Mouse (Mus musculus) kidney, embryonic 14.5 days (tissue): ENCODE data around the gene Foxp1. TPM values are rescaled to one million over a fixed set of nuclear protein-coding genes. Genes with fewer than 3 reads are reported as not detected.

Source experiments
- ATAC-seq: fragments of 200-750 bp; cut with Nextera tagmentation; 2 replicates; pipeline ENCODE4 v1.8.0; 2017; ENCODE audit warnings: moderate number of reproducible peaks, mild to moderate bottlenecking, moderate TSS enrichment, moderate library complexity; ENCODE audit not compliant: low FRiP score, low TSS enrichment
- H3K27ac ChIP-seq: fragments of 300-500 bp; sonication (generic); 2 replicates; pipeline ENCODE4 v1.5.1; 2014; ENCODE audit warnings: low read depth, mild to moderate bottlenecking, low read length, moderate library complexity, mixed read lengths
- H3K27me3 ChIP-seq: fragments of 300-500 bp; sonication (generic); 2 replicates; pipeline ENCODE4 v1.6.1; 2014; ENCODE audit warnings: mild to moderate bottlenecking, low read length; ENCODE audit not compliant: control insufficient read depth, insufficient read depth
- H3K36me3 ChIP-seq: fragments of 300-500 bp; sonication (generic); 2 replicates; pipeline ENCODE4 v1.6.1; 2014; ENCODE audit warnings: low read length, mixed read lengths; ENCODE audit not compliant: control insufficient read depth, insufficient read depth
- H3K4me1 ChIP-seq: fragments of 300-500 bp; sonication (generic); 2 replicates; pipeline ENCODE4 v1.6.1; 2014; ENCODE audit warnings: low read length, mixed read lengths; ENCODE audit not compliant: control insufficient read depth, insufficient read depth
- H3K4me2 ChIP-seq: fragments of 300-500 bp; sonication (generic); replicated peaks from 2 replicates; pipeline ENCODE4 v1.6.1; 2014; ENCODE audit warnings: low read depth, mild to moderate bottlenecking, low read length
- H3K4me3 ChIP-seq: fragments of 300-500 bp; sonication (generic); 2 replicates; pipeline ENCODE4 v1.5.1; 2014; ENCODE audit warnings: mild to moderate bottlenecking, low read length
- H3K9ac ChIP-seq: fragments of 300-500 bp; sonication (generic); 2 replicates; pipeline ENCODE4 v1.6.1; 2014; ENCODE audit warnings: low read depth, mild to moderate bottlenecking, low read length, moderate library complexity
- H3K9me3 ChIP-seq: fragments of 300-500 bp; sonication (generic); 2 replicates; pipeline ENCODE4 v1.6.1; 2016; ENCODE audit warnings: low read length; ENCODE audit not compliant: control insufficient read depth
- WGBS: fragments of 180-500 bp; shearing (Covaris S2); extraction: QIAGEN DNeasy Blood & Tissue Kit; methylation state at CpG from one replicate; pipeline ENCODE4 v1.1.7; 2014; 5-methylcytosine and 5-hydroxymethylcytosine counted together
- polyA plus RNA-seq: library from polyadenylated mRNA; unstranded; fragments of >200 nt; fragmentation: Nextera tagmentation; extraction: Ambion mirVana; gene quantifications from 2 replicates; pipeline ENCODE4 v1.2.1, GENCODE M21; 2014

Foxp1 gene
- polyA plus RNA-seq, 1 experiment from 2014 or later: 67.4 TPM

DNA sequence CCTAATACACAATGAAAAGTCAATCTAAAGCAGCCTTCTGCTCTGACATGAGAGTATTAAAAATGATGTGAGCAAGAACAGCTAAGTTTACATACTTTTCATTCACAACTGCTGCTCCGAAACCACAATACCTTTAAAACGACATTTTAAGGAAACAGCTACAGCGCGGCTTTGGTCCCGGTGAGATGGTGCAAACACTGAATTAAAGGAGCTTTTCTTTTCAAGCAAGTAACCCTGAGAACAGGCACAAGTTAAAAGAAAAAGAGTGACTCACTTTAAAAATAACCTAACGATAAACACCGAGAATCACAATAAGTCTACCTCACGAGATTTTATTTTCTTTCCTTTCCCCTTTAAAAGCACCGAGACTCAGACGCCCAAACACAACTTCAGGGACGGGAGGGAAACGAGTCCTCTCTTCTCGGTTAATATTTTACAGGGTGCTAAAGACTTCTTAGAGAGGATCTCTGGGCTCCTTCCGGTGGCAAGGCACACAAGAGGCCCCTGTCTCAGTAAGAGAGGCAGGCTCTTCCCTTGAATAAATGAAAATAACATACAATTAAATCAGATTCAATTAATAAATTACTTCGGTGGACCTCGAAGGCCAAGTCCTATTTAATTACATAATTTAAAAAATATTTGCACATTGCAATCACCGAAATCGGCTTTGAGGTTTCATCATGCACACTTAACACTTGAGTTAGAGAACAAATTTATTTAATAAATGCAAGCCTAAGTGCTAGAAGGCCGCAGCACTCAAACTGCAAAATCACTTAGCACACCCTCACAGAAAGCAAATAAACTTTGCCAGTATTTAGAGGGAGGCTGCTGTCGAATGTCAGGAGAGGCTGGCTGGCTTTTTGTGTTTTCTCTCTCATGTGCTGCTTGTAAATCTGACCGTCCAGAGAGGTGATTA, 246.9 kb downstream of the Foxp1 start:
- no peaks in the 10 kb centered on the region for H3K9me3 ChIP-seq
- H3K9ac ChIP-seq: no peak overlapping the region
- no peaks in the 10 kb centered on the region for H3K27me3 ChIP-seq
- H3K4me2 ChIP-seq: peak overlapping the region; percentile 26; the same call in 1 of the 2 replicates
- H3K36me3 ChIP-seq: no peaks in the 10 kb centered on the region
- 26% methylated on average over 21 of the region's 21 CpGs for WGBS
- ATAC-seq: no peak
- H3K4me1 ChIP-seq: peaks cover 8% of the 10 kb centered on the region; the same call in 1 of the 2 replicates
- H3K27ac ChIP-seq: no peak overlapping the region
- no peak overlapping the region for H3K4me3 ChIP-seq

DNA sequence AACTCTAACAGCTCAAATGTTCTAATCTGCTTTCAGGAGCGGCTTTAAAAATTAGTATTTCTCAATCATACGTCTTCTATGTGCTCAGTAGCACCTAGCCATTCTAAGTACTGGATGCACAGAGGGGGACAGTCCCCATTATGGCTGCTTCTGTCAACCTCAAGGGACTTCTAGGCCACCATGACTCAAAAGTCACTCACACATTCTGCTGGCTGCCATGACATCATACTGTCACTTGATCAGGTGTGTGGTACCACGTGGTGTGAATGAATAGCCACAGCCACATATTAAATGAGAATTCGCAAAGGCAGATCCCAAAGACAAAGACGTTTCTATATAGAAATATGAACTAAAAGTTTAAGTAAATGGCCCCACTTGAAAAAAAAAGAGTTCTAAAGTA, 247.9 kb downstream of the Foxp1 start:
- Histone ChIP-seq H3K27ac (no peak overlapping the region), H3K9me3 (no peaks in the 10 kb centered on the region), H3K4me2 (no peak overlapping the region), H3K36me3 (no peaks in the 10 kb centered on the region), H3K4me1 (peaks cover 8% of the 10 kb centered on the region; the same call in 1 of the 2 replicates), H3K9ac (no peak overlapping the region), H3K4me3 (no peak overlapping the region), H3K27me3 (no peaks in the 10 kb centered on the region)
- ATAC-seq: no peak
- WGBS: 89% methylated on average over 5 of the region's 5 CpGs

DNA sequence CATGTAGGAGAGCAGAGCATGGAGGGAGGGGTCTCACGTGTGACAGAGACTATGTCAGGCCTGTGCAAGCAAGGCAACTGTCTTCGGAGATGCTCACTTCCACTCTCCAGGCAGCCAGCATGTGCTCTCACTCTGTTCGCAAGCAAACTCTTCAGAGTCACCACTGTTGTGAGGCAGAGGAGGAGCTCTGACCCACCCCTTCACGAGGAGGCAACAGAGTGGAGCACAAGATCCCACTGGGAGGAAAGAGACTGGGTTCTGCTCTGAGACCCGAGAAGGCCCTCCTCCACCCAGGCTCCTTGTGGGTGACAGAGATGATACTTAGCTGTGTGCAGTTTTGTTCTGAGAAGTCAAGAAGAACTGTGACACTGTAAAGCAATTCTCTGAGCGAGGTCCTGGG, 248.3 kb downstream of the Foxp1 start:
- ATAC-seq: no peak
- Histone ChIP-seq H3K9ac (no peak overlapping the region), H3K27me3 (no peaks in the 10 kb centered on the region), H3K36me3 (no peaks in the 10 kb centered on the region), H3K4me2 (no peak overlapping the region), H3K4me1 (peaks cover 8% of the 10 kb centered on the region; the same call in 1 of the 2 replicates), H3K4me3 (no peak overlapping the region), H3K27ac (no peak overlapping the region), H3K9me3 (no peaks in the 10 kb centered on the region)
- WGBS: 66% methylated on average over 6 of the region's 6 CpGs

DNA sequence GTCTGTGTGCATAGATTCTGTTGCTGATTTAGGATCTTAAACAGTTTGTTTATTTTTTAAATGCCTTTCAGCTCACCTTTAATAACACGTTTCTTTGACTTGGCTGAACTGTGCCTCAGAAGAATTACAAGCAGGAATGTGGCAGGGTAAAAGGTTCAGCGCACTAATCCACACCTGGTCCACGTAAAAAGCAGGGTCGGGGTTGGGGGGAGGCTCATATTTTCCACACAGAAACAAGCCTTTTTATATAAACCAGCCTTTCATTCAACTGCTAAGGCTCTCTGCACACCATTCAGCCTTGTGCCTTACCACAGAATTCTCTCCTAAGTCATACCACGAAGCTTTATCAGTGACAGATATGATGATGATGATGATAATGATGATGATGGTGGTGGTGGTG, 249.3 kb downstream of the Foxp1 start:
- Histone ChIP-seq H3K9me3 (no peaks in the 10 kb centered on the region), H3K36me3 (no peaks in the 10 kb centered on the region), H3K4me1 (peaks cover 8% of the 10 kb centered on the region; the same call in 1 of the 2 replicates), H3K9ac (no peak overlapping the region), H3K27ac (no peak overlapping the region), H3K27me3 (no peaks in the 10 kb centered on the region), H3K4me2 (no peak overlapping the region), H3K4me3 (no peak overlapping the region)
- no peak for ATAC-seq
- 59% methylated on average over 5 of the region's 5 CpGs for WGBS

DNA sequence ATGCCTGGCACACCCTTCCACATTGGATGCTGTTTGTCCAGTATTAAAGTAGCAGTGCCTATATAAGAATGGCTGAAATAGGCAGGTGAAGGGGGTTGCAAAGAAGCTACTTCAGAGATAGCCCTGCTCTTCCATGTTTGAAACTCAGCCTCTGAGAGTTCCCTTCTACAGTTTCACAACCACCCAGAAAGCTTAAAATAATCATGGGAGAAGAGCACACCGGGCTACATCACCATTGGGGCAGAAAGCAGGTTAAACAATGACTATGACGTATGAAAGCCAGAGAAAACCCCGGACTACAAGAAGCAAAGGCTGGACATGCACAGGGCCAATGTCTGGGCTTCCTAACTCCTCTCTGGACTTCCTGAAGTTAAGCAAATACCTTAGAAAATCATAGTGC, 250.3 kb downstream of the Foxp1 start:
- WGBS: 66% methylated on average over 3 of the region's 3 CpGs
- H3K36me3 ChIP-seq: no peaks in the 10 kb centered on the region
- H3K9me3 ChIP-seq: no peaks in the 10 kb centered on the region
- H3K4me1 ChIP-seq: peaks cover 8% of the 10 kb centered on the region; the same call in 1 of the 2 replicates
- no peak overlapping the region for H3K27ac ChIP-seq
- no peak overlapping the region for H3K4me2 ChIP-seq
- no peak for ATAC-seq
- no peak overlapping the region for H3K4me3 ChIP-seq
- no peak overlapping the region for H3K9ac ChIP-seq
- H3K27me3 ChIP-seq: no peaks in the 10 kb centered on the region

DNA sequence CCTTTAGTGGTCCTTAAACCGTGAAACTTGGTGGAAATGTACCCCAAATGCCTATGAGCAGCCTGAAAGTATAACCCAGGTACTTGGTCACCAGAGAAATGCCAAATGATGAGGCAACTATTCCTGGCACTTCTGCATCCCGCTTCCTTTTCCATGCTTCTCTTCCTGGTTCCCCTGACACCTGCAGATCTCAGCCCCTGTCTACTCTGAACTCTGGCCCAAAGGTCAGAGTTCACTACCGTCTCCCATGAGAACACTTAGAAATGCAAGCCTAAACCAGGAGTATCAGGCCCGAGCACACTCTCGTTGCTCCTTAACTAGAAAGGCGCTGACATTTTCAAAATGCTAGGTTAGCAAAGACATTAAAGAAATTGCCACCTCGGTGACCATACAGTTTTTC, 250.8 kb downstream of the Foxp1 start:
- no peak for ATAC-seq
- 69% methylated on average over 7 of the region's 7 CpGs for WGBS
- Histone ChIP-seq H3K9me3 (no peaks in the 10 kb centered on the region), H3K27me3 (no peaks in the 10 kb centered on the region), H3K4me2 (no peak overlapping the region), H3K9ac (no peak overlapping the region), H3K4me1 (peaks cover 9% of the 10 kb centered on the region; the same call in 1 of the 2 replicates), H3K4me3 (no peak overlapping the region), H3K36me3 (no peaks in the 10 kb centered on the region), H3K27ac (no peak overlapping the region)

DNA sequence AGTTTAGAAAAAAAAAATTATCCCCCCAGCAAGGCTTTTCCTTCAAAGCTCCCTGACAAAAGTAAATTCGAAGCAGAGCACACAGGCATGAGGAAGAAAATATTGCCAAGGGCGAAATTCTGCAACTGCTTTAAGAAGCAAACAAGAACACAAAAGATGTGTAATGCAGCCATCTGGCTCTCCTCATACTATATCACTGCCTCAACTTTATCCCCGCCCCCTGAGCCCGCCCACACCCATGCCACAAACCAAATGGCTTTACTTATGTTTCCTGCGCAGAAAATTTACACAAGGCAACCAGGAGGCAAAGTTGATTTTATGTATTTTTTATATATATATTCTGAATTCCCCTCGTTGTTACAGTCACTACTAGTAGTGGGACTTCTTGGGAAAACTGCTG, 252.6 kb downstream of the Foxp1 start:
- no peak overlapping the region for H3K4me2 ChIP-seq
- H3K4me1 ChIP-seq: peaks cover 19% of the 10 kb centered on the region
- H3K9ac ChIP-seq: no peak overlapping the region
- no peaks in the 10 kb centered on the region for H3K27me3 ChIP-seq
- H3K27ac ChIP-seq: no peak overlapping the region
- no peaks in the 10 kb centered on the region for H3K9me3 ChIP-seq
- H3K4me3 ChIP-seq: no peak overlapping the region
- 58% methylated on average over 6 of the region's 6 CpGs for WGBS
- no peaks in the 10 kb centered on the region for H3K36me3 ChIP-seq
- no peak for ATAC-seq

DNA sequence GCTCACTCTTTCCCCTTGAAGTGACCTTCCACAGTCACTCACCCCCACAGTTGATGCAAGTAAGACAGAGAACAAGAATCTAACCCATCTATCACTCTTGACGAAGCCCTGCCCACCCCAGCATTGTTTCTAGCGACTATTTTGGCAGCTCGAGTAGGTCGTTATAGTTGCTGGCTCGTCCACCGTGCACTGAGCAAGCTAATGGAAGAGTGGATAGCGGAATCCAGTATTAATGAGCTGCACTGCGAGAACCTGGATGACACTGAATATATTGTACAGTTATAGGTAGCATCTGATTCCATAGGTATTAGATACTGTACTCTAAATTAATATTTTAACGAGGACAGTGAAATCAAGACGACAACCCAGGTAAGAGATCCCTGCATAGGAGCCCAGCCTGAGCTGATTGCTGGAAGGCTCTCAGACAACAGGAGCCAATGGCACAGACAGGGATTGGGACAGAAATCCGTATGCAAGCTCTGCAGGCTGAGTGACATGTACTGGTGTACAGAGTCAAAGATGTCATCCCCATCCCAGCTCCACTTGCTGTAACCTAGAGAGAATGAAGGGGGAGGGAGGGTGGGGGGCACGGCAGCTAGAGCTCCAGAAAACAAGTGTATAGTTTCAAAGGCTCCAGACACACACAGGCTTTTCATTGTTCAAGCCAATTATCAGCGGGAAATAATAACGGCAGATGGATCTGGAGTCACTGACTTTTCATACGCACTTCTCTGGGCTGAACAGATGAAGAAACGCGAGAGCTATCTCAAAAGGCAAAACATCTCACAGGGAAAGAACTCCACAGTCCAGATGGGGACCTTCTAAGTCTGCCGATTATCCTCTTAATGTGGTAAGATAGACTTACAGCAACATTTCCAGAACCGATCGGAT, 254.1 kb downstream of the Foxp1 start:
- no peak for ATAC-seq
- no peak overlapping the region for H3K4me3 ChIP-seq
- WGBS: 57% methylated on average over 20 of the region's 20 CpGs
- no peaks in the 10 kb centered on the region for H3K36me3 ChIP-seq
- H3K9me3 ChIP-seq: no peaks in the 10 kb centered on the region
- no peaks in the 10 kb centered on the region for H3K27me3 ChIP-seq
- H3K4me1 ChIP-seq: peaks cover 33% of the 10 kb centered on the region
- H3K4me2 ChIP-seq: no peak overlapping the region
- H3K9ac ChIP-seq: no peak overlapping the region
- no peak overlapping the region for H3K27ac ChIP-seq
